Mouse (Mus musculus) brain, adult 2 months (tissue): ENCODE measurements around the gene Rasgrf1.

Source experiments
- DNase-seq: peaks from one replicate; pipeline ENCODE4 v3.0.0; 2011; ENCODE audit warnings: low read depth, low spot score

The Rasgrf1 gene

DNA sequence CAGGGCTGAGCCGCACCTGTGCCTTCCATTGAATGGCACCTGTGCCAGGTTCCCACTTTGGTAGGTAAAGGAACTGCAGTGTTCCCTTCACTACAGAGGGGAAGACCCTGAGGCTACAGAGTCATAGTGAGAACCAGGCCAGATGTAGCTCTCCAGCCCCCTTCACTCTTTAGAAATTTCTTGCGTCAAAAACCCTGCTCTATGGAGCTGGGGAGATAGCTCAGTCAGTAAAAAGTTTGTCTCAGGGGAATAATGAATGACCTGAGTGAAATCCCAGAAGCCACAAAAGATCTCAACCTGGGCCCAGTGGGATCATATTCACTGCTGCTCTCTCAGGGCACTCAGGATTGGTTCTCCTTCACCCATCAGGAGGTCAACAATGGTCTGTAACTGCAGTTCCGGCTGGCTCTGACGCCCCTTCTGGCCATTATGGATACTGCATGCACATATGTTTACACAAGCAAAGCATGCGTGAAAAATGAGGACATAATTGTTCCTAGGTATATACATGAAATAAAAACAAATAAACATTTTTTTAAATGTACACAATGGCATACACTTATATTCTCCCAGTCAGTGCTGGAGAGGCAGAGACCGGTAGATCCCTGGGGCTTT is 59.2 kb downstream of the Rasgrf1 start:
- DNase-seq: no peak

DNA sequence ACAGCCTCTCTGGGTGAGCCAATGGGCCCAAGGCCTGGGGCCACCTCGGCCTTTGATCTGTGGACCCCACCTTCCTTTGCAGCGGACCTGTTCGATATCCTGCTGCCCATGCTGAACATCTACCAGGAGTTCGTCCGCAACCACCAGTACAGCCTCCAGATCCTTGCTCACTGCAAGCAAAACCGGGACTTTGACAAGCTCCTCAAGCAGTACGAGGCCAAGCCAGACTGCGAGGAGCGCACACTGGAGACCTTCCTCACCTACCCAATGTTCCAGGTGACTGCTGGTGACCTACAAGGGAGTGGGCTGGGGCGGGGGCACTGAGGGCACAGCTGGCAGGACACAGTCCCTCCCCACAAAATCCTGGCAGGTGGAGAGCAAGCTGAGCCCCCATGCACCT is 60.6 kb downstream of the Rasgrf1 start:
- DNase-seq: no peak

DNA sequence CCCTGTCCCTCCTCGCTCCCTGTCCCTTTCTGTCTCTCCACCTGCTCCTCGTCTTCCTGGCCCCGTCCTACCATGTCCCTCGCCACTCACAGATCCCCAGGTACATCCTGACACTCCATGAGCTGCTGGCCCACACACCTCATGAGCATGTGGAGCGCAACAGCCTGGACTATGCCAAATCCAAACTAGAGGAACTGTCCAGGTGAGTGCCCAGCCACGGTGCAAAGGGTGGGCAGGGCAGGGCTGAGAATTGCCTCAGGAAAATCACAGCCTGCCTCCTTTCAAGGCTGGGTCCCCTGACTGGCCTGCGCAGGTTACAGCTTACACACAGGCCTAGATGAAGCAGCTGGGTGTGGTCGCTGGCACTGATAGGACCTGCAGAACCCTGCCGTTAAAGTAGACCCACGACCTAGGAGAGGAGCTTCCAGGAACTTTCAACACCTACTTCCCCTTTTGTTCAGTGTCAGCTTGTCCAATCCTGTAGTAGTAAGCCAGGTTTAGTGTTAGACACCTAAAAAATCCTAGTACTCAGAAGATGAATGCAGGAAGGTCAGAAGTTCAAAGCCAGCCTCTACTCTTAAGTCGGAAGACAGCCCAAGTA is 61.3 kb downstream of the Rasgrf1 start:
- DNase-seq: no peak

DNA sequence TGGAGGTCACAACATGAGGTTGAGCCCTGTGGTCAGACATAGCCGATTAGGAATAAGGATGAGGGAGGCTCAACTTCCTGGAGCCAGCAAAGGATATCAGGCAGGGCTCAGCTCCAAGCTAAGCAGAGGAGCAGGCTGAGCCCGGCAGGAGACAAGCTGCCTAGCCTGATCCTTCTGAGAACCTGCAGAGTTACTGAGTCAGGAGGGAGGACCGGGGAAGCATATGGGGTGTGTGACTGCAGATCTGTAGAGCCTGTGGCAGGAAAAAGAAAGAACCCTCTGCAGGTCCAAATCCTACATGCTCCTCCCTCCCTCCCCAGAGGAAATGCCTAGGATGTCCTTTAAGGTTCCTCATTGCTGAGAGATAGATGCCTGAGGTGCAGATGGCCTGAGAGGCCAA is 62.6 kb downstream of the Rasgrf1 start:
- DNase-seq: peak; percentile 61

DNA sequence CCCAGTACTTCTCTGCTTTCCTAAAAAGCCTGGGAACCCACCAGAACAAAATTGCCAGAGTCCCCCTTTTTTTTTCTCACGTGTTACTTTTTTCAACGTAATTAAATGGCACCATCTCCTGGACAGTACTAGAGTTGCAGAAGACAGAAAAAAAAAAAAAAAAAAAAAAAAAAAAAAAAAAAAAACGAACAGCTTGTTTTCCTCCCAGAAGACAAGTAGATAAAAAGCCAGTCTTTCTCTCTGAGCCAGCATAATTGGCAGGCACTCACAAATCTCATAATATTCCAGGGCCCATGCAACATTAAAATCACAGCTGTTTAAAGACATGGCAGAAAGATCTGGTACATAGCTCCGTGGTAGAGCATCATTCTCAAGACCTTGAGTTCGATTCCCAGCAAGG is 64.1 kb downstream of the Rasgrf1 start:
- peak; percentile 68 for DNase-seq

GRCm38 (mm10) chr9:89974463-89974931 is 64.8 kb downstream of the Rasgrf1 start:
- DNase-seq: peak; percentile 56

GRCm38 (mm10) chr9:89976366-89976940 is 66.7 kb downstream of the Rasgrf1 start:
- no peak for DNase-seq

DNA sequence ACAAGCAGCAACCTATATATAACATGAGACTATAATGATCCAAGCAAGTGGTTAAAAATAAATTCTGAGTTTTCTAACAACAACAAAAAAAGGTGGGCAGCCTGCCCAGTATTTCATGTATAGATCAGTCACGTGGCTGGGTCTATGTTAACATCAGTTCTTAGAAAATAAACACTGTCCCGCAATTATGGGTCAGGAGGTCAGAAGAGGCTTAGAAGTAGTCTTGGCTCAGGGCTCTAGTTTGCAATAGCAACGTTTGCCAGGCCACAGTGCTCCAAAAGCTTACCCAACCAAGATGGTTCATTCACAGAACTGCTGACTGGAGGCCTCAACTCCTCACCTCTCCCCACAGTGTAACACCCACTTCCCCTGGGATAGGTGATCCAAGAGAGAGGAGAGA is 69.5 kb downstream of the Rasgrf1 start:
- DNase-seq: no peak

DNA sequence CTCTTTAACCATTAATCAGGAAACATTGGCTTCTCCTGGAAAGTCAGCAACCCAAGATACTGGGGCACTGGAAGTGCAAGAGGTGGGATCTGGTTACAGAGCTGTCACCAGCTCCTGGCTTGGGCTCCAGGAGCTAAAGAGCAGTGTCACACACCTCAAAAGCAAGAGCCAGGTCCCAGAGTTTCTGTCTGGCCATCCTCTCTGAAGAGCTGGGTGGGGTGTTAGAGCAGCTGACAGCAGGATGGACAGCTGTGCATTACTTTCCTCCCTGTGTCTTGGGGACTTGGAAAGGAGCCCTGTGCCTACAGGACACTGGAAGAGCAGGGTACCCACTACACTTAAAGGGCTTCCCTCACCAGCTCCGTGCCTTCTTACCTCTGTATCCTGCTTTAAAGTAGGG is 72.5 kb downstream of the Rasgrf1 start:
- no peak for DNase-seq

GRCm38 (mm10) chr9:89988053-89988452 is 78.3 kb downstream of the Rasgrf1 start:
- no peak for DNase-seq

DNA sequence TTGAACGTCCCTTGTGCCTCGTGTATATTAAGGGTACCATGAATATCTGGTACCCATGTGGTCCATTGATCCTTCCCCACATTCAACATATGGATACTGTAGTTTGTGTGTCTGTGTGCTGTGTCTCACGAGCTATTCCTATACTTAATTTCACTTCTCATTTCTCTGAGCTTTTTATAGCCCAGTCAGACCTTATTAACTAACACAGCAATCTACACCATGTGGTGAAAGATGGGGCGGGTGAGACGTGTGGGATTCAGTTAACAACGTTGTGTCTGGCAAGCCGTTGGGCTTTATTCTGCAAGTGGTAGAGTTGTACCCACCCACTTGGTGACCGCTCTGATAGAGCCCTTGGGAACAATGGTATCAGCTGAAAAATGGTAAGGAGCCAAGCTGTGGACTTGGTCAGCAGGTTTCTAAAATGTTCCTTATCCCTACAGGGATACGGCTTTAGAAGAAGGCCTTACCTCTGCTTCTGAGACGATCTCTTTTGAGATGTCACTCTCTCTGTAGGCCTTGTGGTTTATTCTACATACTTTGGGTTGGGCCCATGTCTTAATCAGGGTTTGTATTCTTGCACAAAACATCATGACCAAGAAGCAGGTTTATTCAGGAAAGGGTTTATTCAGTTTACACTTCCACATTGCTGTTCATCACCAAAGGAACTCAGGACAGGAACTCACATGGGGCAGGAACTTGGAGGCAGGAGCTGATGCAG is 79.3 kb downstream of the Rasgrf1 start:
- peak; percentile 49 for DNase-seq

GRCm38 (mm10) chr9:90006432-90006831 is 96.7 kb downstream of the Rasgrf1 start:
- no peak for DNase-seq

- peak; percentile 45 for DNase-seq
Observed at GRCm38 (mm10) chr9:90007094-90007493, 97.4 kb downstream of the Rasgrf1 start.

DNA sequence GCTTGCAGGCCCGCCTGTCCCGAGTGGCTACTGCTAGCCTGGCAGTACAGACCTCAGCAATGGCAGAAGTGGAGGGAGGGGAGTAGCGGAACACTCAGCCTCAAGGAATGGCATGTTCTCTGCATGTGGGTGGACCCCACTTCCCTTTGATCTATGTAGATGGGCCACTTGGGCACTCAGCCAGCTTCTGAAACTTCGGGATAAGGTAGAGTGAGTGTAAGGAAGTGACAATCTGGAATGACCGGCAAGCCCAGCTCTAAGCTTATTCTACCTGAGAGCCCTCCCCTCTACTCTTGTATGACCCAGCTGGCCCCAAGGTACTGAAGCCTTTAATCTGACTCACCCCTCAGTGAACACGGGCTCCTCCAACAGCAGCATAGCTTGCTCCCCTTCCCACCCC is 98.4 kb downstream of the Rasgrf1 start:
- DNase-seq: no peak

- no peak for DNase-seq
Observed at GRCm38 (mm10) chr9:90011849-90012248, 102.1 kb downstream of the Rasgrf1 start.

DNA sequence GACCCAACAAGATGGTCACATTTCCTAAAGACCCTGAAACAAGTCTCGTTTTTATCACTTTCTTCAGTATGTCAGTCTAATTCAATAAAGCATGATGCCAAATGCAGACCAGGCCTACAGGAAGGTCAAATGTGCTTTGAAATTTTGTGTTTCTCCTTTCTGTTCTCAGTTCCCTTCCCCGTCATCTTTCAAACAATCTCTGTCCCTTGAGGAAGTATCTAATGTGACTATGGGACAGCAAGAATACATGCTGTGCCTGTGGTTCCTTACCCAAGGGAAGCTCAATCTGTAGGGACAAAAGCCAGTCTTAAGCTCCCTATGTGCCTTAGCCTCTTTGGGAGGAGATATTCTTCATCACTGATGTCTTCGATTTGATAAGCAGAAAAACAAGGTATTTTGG is 104.9 kb downstream of the Rasgrf1 start:
- no peak for DNase-seq

- DNase-seq: no peak
Observed at GRCm38 (mm10) chr9:90016204-90016603, 106.5 kb downstream of the Rasgrf1 start.

DNA sequence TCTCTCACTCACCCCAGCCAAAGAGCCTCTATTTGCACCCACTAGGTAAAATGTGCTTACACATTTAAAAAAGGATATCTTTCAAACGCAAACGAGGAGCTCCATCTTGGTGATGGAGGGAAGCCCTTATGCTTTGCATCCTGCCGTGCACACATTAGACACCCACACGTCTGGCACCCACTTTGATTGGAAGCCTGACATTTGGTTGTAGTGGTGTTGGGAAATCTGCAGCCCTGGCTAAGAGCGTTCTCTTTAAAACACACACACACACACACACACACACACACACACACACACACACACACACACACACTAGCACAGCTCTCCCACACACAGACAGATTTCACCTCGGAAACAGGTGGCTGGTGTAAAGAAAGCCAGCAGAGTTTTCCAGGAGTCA is 111.2 kb downstream of the Rasgrf1 start:
- peak; percentile 84 for DNase-seq

DNA sequence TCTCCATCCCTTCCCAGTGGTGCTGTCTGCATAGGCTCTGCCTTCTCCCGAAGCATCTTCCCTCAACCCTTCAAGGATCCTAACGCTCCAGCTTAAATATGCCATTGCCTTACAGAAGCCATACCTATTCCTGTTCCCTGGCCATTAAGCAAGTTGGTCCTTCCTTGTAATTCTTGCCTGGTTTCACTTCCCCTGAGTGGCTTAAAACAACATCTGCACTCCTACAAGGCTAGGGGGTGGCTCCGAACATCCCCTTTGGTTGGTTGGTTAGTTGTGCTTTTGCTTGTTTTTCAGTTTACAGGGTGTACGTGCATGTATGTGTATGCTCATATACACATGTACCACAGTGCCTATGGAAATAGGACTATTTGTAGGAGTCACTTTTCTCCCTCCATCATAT is 111.7 kb downstream of the Rasgrf1 start:
- no peak for DNase-seq

- DNase-seq: no peak
Observed at GRCm38 (mm10) chr9:90027709-90028108, 118.0 kb downstream of the Rasgrf1 start.

DNA sequence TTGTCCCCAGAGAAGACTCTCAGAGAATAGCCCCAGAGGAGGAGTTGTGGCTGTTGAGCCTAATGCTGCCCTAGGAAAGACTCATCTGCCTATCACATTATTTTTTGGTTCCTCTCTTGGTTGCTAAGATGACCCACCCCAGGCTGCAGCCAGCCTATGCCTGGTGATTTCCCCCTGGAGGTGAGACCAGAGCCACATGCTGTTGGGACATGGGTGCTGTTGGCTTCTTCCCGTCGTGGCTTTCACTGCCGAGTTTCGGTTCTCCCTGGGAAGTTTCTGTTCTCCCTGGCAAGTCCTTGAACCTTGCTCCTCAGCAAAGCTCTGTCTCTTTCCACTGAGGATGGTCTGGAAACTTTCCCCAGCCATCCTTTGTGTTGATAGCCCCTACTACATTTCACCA is 124.2 kb downstream of the Rasgrf1 start:
- peak; percentile 39 for DNase-seq

DNA sequence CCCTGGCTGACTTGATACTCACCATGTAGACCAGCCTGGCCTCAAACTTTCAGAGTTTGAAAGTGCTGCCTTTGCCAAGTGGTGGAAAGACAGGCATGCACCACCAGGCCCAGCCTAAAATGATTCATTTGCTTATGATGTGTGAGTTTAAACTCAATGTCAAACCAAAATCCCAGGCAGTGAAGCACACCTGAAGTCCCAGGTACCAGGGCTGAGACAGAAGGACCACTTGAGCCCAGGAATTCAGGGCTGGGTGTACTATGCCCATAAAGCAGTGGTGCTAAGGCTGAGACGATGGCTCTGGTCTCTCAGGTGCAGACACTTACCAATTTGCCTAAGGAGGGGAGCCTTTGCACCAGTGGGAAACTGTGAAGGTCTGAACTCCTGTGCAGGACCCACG is 125.5 kb downstream of the Rasgrf1 start:
- DNase-seq: no peak

- no peak for DNase-seq
Observed at GRCm38 (mm10) chr9:90035794-90036193, 126.1 kb downstream of the Rasgrf1 start.
